Mouse (Mus musculus): ENCODE data around the gene Polr3gl. TPM values are rescaled to one million over a fixed set of nuclear protein-coding genes. Genes with fewer than 3 reads are reported as not detected.
"Not testable (repeated sequence)": the region's sequence is repeated elsewhere in the genome, so short reads cannot be mapped to it uniquely, and the experiment has no call there.

Gene Polr3gl
- polyA plus RNA-seq, 1 experiment from 2014 or later = 8.9 TPM

DNA sequence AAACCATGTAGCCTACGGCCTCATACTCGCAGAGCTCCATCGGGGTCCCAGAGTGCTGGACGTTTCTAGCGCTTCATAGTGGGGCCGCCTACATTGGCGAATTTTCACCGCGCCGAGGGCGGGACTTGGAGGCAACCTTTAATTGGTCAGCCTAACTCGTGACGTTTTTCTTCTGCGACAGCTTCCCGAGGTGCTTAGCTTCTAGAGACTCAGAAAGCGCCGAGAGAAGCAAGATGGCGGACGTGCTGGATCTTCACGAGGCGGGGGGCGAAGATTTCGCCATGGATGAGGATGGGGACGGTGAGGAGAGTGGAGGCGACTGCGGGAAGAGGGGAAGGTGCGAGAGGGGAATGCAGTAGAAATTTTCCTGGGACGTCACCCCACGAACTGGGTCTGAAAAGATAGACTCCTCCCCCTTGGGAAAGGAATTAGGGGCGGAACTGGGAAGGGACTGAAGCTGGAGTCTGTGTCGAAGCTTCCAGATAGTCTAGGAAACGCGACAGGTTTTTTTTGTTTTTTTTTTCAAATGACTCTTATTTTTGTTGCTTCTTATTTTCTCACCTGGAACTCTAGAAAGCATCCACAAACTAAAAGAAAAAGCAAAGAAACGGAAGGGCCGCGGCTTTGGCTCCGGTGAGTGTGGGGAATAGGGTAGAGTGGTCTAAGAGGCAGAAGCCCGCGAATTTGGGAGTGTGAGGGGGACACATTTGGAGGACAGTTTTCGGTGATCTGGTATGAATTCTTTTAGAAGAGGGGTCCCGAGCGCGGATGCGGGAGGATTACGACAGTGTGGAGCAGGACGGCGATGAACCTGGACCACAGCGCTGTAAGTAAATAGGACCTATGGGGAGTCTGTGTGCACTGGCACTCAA, 36.0 kb upstream of the Polr3gl start, which contains the start of gene Rbm8a:
Rbm8a (plus strand) TSS at position 205 of the 872 bp plus-strand sequence.
- Histone ChIP-seq H3K9ac (ENCODE audit: low read depth, low read length) (peak within 1 kb of the TSS; percentile 79), H3K27ac (replicated peaks; ENCODE audit: low read depth, low read length) (peak within 1 kb of the TSS; percentile 78), H3K9me3 (ENCODE audit: control insufficient read depth, low read length) (no peaks in the 10 kb centered on the region), H3K4me3 (ENCODE audit: low read depth, low read length) (peak within 1 kb of the TSS; percentile 50), H3K27me3 (replicated peaks; ENCODE audit: control insufficient read depth, insufficient read depth, low read length) (no peaks in the 10 kb centered on the region), H3K36me3 (ENCODE audit: control insufficient read depth, insufficient read depth, low read length) (peaks cover 51% of the 10 kb centered on the region), H3K4me1 (ENCODE audit: control insufficient read depth, insufficient read depth, low read length) (peaks cover 8% of the 10 kb centered on the region), H3K4me2 (ENCODE audit: low read depth, low read length) (peak within 1 kb of the TSS; percentile 81)
- ATAC-seq (ENCODE audit: low read depth) (peak; percentile 97), DNase-seq (ENCODE audit: low spot score) (peak; percentile 100)
- under 1% methylated on average over 48 of the region's 48 CpGs for WGBS

DNA sequence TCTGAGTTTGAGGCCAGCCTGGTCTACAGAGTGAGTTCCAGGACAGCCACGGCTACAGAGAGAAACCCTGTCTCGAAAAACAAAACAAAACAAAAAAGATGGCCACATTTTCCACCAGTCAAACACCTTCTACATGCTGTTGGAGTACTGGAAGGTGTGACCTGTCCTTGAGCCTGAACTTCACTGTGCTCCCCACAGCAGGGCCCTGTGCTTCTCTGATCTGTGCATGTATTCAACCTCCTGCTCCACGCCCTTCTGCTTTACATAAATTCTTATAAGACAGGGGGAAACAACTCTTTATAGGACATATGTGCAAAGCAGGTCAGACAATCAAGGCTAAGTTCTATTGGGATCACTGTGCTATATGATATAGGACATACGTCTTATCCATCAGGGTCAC, 29.2 kb upstream of the Polr3gl start:
- Histone ChIP-seq H3K4me2 (ENCODE audit: low read depth, low read length) (no peak overlapping the region), H3K27me3 (replicated peaks; ENCODE audit: control insufficient read depth, insufficient read depth, low read length) (no peaks in the 10 kb centered on the region), H3K27ac (replicated peaks; ENCODE audit: low read depth, low read length) (no peak overlapping the region), H3K9me3 (ENCODE audit: control insufficient read depth, low read length) (no peaks in the 10 kb centered on the region), H3K9ac (ENCODE audit: low read depth, low read length) (no peak overlapping the region), H3K36me3 (ENCODE audit: control insufficient read depth, insufficient read depth, low read length) (peaks cover 77% of the 10 kb centered on the region), H3K4me1 (ENCODE audit: control insufficient read depth, insufficient read depth, low read length) (no peaks in the 10 kb centered on the region), H3K4me3 (ENCODE audit: low read depth, low read length) (no peak overlapping the region)
- 91% methylated on average over 4 of the region's 4 CpGs for WGBS
- no peak for DNase-seq (ENCODE audit: low spot score)
- ATAC-seq (ENCODE audit: low read depth) = no peak

DNA sequence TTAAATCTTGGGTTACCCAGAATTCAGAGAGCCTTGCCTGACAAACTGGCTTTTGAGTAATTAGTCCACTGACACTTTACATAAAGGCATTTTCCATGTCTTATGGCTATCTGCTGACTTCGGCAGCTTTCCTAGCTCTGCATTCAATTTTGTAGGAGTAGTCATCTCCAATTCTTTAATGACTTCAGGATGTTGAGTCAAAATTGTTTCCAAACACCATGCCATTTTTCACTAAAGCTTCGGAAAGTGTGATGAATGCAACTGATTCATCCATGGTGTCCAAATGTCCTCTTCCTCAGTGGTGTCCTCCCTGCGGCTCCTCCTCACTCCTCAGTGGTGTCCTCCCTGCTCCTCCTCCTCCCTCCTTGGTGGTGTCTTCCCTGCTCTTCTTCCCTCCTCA, 24.0 kb upstream of the Polr3gl start:
- H3K27ac ChIP-seq (replicated peaks; ENCODE audit: low read depth, low read length) = no peak overlapping the region
- H3K27me3 ChIP-seq (replicated peaks; ENCODE audit: control insufficient read depth, insufficient read depth, low read length) = no peaks in the 10 kb centered on the region
- H3K9ac ChIP-seq (ENCODE audit: low read depth, low read length) = no peak overlapping the region
- no peaks in the 10 kb centered on the region for H3K9me3 ChIP-seq (ENCODE audit: control insufficient read depth, low read length)
- no peak overlapping the region for H3K4me2 ChIP-seq (ENCODE audit: low read depth, low read length)
- WGBS = 72% methylated on average over 3 of the region's 3 CpGs
- ATAC-seq (ENCODE audit: low read depth) (no peak), DNase-seq (ENCODE audit: low spot score) (peak; percentile 42)
- no peaks in the 10 kb centered on the region; the same call in 1 of the 2 replicates for H3K4me1 ChIP-seq (ENCODE audit: control insufficient read depth, insufficient read depth, low read length)
- peaks cover 64% of the 10 kb centered on the region for H3K36me3 ChIP-seq (ENCODE audit: control insufficient read depth, insufficient read depth, low read length)
- no peak overlapping the region for H3K4me3 ChIP-seq (ENCODE audit: low read depth, low read length)

DNA sequence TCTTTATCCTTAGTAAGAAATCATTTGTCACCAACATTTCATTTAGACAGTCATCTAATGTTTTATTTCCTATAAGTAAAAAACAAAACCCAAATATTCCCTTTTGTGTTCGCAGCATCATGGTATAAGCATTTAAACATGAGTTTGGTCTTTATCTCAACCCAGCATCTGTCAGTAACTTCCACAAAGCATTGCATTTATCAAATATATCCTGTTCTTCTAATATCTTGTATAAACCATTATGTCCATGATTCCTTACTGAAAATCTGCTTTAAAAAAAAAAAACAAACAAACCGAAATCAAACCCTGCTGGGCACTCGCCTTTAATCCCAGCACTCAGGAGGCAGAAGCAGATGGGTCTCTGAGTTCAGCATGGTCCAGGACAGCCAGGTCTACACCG, 12.6 kb upstream of the Polr3gl start:
- no peaks in the 10 kb centered on the region for H3K9me3 ChIP-seq (ENCODE audit: control insufficient read depth, low read length)

DNA sequence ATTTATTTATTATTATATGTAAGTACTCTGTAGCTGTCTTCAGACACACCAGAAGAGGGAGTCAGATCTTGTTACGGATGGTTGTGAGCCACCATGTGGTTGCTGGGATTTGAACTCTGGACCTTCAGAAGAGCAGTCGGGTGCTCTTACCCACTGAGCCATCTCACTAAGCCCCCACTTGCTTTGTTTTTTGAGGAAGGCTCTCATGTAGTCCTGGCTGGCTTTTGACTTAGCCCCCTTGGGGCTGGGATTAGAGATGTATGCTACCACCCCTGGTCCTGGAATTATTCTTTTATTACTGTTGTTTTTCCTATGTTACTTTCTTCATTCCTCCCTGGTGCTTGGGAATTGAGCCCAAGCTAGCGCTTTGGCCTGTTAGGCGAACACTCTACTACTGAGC, 12.0 kb upstream of the Polr3gl start:
- not testable (repeated sequence) for H3K4me2 ChIP-seq (ENCODE audit: low read depth, low read length); H3K9ac ChIP-seq (ENCODE audit: low read depth, low read length); H3K9me3 ChIP-seq (ENCODE audit: control insufficient read depth, low read length); DNase-seq (ENCODE audit: low spot score); H3K4me1 ChIP-seq (ENCODE audit: control insufficient read depth, insufficient read depth, low read length); H3K36me3 ChIP-seq (ENCODE audit: control insufficient read depth, insufficient read depth, low read length); H3K27me3 ChIP-seq (replicated peaks; ENCODE audit: control insufficient read depth, insufficient read depth, low read length); H3K4me3 ChIP-seq (ENCODE audit: low read depth, low read length); ATAC-seq (ENCODE audit: low read depth); H3K27ac ChIP-seq (replicated peaks; ENCODE audit: low read depth, low read length)
- 86% methylated on average over 3 of the region's 4 CpGs for WGBS

More for the DNA sequence above, 12.6 kb upstream of the Polr3gl start:
- Histone ChIP-seq H3K9ac (ENCODE audit: low read depth, low read length) (no peak overlapping the region), H3K36me3 (ENCODE audit: control insufficient read depth, insufficient read depth, low read length) (no peaks in the 10 kb centered on the region), H3K4me2 (ENCODE audit: low read depth, low read length) (no peak overlapping the region), H3K27ac (replicated peaks; ENCODE audit: low read depth, low read length) (no peak overlapping the region), H3K4me3 (ENCODE audit: low read depth, low read length) (no peak overlapping the region), H3K27me3 (replicated peaks; ENCODE audit: control insufficient read depth, insufficient read depth, low read length) (no peaks in the 10 kb centered on the region), H3K4me1 (ENCODE audit: control insufficient read depth, insufficient read depth, low read length) (peaks cover 2% of the 10 kb centered on the region; the same call in 1 of the 2 replicates)
- ATAC-seq (ENCODE audit: low read depth) = no peak
- 88% methylated on average over 4 of the region's 4 CpGs for WGBS
- DNase-seq (ENCODE audit: low spot score) = no peak

DNA sequence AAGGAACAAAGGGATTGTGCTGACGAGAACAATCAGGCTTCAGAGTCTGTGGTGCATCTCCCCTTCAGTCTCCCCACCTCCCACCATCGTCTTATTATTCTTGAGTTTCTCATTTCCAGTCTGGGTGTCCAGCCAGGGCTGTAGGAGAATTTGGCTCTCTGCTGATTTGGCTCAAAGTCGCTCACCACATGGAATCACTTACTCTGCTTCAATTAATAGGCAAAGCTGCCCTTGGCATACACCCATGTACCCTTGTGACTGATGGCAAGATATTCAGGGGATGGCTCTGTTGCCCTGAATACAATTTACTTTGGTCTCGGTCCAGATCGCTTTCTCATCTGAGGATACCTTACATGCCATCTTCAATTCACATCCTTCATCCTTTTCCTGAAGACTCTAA, 9.3 kb upstream of the Polr3gl start:
- peaks cover 15% of the 10 kb centered on the region; the same call in 1 of the 2 replicates for H3K4me1 ChIP-seq (ENCODE audit: control insufficient read depth, insufficient read depth, low read length)
- no peaks in the 10 kb centered on the region for H3K36me3 ChIP-seq (ENCODE audit: control insufficient read depth, insufficient read depth, low read length)
- H3K27me3 ChIP-seq (replicated peaks; ENCODE audit: control insufficient read depth, insufficient read depth, low read length) = no peaks in the 10 kb centered on the region; the same call in 1 of the 2 replicates
- peak overlapping the region; percentile 76 for H3K4me3 ChIP-seq (ENCODE audit: low read depth, low read length)
- ATAC-seq (ENCODE audit: low read depth) = no peak
- peak; percentile 80 for DNase-seq (ENCODE audit: low spot score)
- whole genome bisulfite sequencing = 48% methylated on average over 5 of the region's 5 CpGs
- peak overlapping the region; percentile 89; the same call in 1 of the 2 replicates for H3K9ac ChIP-seq (ENCODE audit: low read depth, low read length)
- H3K9me3 ChIP-seq (ENCODE audit: control insufficient read depth, low read length) = no peaks in the 10 kb centered on the region
- peak overlapping the region; percentile 59 for H3K4me2 ChIP-seq (ENCODE audit: low read depth, low read length)
- H3K27ac ChIP-seq (replicated peaks; ENCODE audit: low read depth, low read length) = peak overlapping the region; percentile 97

DNA sequence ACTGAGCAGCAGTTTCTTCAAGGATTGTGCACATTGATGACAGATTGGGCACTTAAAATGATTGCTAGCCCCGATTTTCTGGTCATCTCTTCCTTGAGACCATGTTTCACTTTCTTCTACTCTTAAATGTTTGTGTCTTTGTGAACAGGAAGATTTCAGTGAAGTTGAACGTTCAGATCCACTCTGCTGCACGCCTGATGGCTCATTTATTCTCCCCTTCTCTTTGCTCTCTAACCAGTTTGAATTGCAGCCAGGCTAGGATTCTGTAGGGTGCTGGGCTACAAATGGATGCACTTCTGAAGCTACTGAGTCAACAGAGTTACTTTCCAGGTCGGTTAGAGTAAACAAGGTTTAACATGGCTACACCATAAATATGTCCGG, 8.7 kb upstream of the Polr3gl start:
- Histone ChIP-seq H3K4me2 (ENCODE audit: low read depth, low read length) (peak overlapping the region; percentile 59), H3K27me3 (replicated peaks; ENCODE audit: control insufficient read depth, insufficient read depth, low read length) (no peaks in the 10 kb centered on the region; the same call in 1 of the 2 replicates), H3K9ac (ENCODE audit: low read depth, low read length) (peak overlapping the region; percentile 89), H3K9me3 (ENCODE audit: control insufficient read depth, low read length) (no peaks in the 10 kb centered on the region), H3K27ac (replicated peaks; ENCODE audit: low read depth, low read length) (peak overlapping the region; percentile 97), H3K4me3 (ENCODE audit: low read depth, low read length) (peak overlapping the region; percentile 76), H3K4me1 (ENCODE audit: control insufficient read depth, insufficient read depth, low read length) (peaks cover 15% of the 10 kb centered on the region), H3K36me3 (ENCODE audit: control insufficient read depth, insufficient read depth, low read length) (no peaks in the 10 kb centered on the region)
- no peak for ATAC-seq (ENCODE audit: low read depth)
- 31% methylated on average over 5 of the region's 5 CpGs for WGBS
- no peak for DNase-seq (ENCODE audit: low spot score)

DNA sequence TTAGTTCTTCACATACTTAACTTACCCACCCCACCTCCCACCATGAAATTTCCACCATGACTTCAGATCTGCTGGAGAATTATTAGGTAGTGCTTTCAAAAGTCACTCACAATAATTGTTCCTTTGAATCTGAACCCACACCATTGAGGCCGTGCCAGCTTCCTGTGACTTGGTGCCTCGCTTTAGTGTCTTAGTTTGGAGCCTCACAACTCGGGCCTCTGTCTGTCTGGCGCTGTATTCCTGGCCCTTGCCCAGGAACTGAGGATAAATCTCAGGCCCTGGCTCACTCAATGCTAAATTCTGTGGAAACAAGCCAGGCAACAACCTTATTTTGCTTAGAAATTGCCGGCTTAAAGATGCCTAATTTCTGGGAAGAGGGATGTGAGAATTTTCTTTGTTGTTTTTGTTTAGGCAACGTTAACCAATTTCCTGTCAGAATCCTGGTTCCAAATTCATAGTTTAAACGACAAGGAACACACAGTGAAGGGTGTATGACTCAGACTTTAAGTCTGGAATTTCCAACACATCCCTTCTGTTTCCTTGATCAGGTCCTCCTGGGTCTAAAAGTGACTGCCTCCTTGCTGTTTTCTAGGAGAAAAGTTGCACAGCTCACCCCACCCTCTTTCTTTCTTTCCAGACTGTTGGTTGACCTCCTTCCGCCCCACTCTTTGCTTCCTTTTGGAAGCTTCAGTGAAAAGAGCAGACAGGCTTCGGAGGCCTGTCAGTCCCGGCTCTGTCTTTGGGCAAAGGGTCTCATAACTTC, 8.1 kb upstream of the Polr3gl start:
- WGBS = 22% methylated on average over 10 of the region's 10 CpGs
- Histone ChIP-seq H3K27ac (replicated peaks; ENCODE audit: low read depth, low read length) (peak overlapping the region; percentile 97), H3K4me1 (ENCODE audit: control insufficient read depth, insufficient read depth, low read length) (peaks cover 17% of the 10 kb centered on the region), H3K4me3 (ENCODE audit: low read depth, low read length) (peak overlapping the region; percentile 76), H3K9me3 (ENCODE audit: control insufficient read depth, low read length) (no peaks in the 10 kb centered on the region), H3K27me3 (replicated peaks; ENCODE audit: control insufficient read depth, insufficient read depth, low read length) (no peaks in the 10 kb centered on the region; the same call in 1 of the 2 replicates), H3K9ac (ENCODE audit: low read depth, low read length) (peak overlapping the region; percentile 89), H3K4me2 (ENCODE audit: low read depth, low read length) (peak overlapping the region; percentile 59), H3K36me3 (ENCODE audit: control insufficient read depth, insufficient read depth, low read length) (no peaks in the 10 kb centered on the region)
- DNase-seq (ENCODE audit: low spot score) (peak; percentile 49), ATAC-seq (ENCODE audit: low read depth) (no peak)

All from embryonic facial prominence, embryonic 14.5 days (tissue).